Mouse (Mus musculus) lung, adult 18-20 months (tissue): ENCODE results near the gene Mon2.

Source experiments
- DNase-seq, 2 experiments: peaks; one replicate each; pipeline ENCODE4 v3.0.0; 2022; ENCODE audit warnings: mixed read lengths in 2 of 2

Mon2 gene

GRCm38 (mm10) chr10:122961494-122961893 is 114.8 kb downstream of the Mon2 start:
- no peak for DNase-seq

- DNase-seq = peak in 1 of 2 experiments; percentile 22
Observed at GRCm38 (mm10) chr10:122960738-122961137, 115.6 kb downstream of the Mon2 start.

- DNase-seq = peak; percentile 9 to 42
Observed at GRCm38 (mm10) chr10:122960216-122960615, 116.1 kb downstream of the Mon2 start.

GRCm38 (mm10) chr10:122958699-122959098 is 117.6 kb downstream of the Mon2 start:
- DNase-seq = no peak

- DNase-seq = no peak
Observed at GRCm38 (mm10) chr10:122957918-122958317, 118.4 kb downstream of the Mon2 start.

- no peak for DNase-seq
Observed at GRCm38 (mm10) chr10:122953576-122953975, 122.7 kb downstream of the Mon2 start.

- no peak for DNase-seq
Observed at GRCm38 (mm10) chr10:122950966-122951365, 125.3 kb downstream of the Mon2 start.

- DNase-seq = no peak
Observed at GRCm38 (mm10) chr10:122944888-122945287, 131.4 kb downstream of the Mon2 start.

GRCm38 (mm10) chr10:122943824-122944223 is 132.5 kb downstream of the Mon2 start:
- no peak for DNase-seq

- no peak for DNase-seq
Observed at GRCm38 (mm10) chr10:122942771-122943170, 133.5 kb downstream of the Mon2 start.
